9 mouse cellular contexts compared by ENCODE assay signal in genomic region chr17:31664760-31665159, GRCm38 (mm10). TPM values are rescaled to one million over a fixed set of nuclear protein-coding genes. Genes with fewer than 3 reads are reported as not detected.
DNase-seq lines count a peak whose midpoint lies in the region; ATAC-seq and TF ChIP-seq lines count a peak whose summit lies in the region.
"Had no signal": no experiment of that assay in that cellular context is flagged by ENCODE, and none has a peak within 500 bp of the region (broad histone marks: within the 10 kb centered on the region; RNA-seq: fewer than 3 reads in every experiment).

No protein-coding gene starts in this region.

- no peak overlapping the region for H3K4me3 ChIP-seq in E14TG2a.4 (replicated peaks; ENCODE audit: low read length)
- no peak overlapping the region for H3K4me3 ChIP-seq in forebrain, embryonic 11.5 days (ENCODE audit: low read depth, low read length)
- H3K4me3 ChIP-seq in heart, postnatal 0 days (ENCODE audit: low read depth, low read length): no peak overlapping the region
- no peak overlapping the region for H3K4me3 ChIP-seq in lung, embryonic 15.5 days

- H3K36me3 ChIP-seq in E14TG2a.4 (ENCODE audit: insufficient read depth, low read length): no peaks in the 10 kb centered on the region
- no peaks in the 10 kb centered on the region for H3K36me3 ChIP-seq in forebrain, embryonic 11.5 days (ENCODE audit: control insufficient read depth, insufficient read depth, low read length)
- H3K36me3 ChIP-seq in heart, postnatal 0 days (replicated peaks; ENCODE audit: control insufficient read depth, insufficient read depth, low read length): no peaks in the 10 kb centered on the region
- no peaks in the 10 kb centered on the region for H3K36me3 ChIP-seq in lung, embryonic 15.5 days

- no peak for ATAC-seq in forebrain, embryonic 11.5 days (replicated peaks; ENCODE audit: low FRiP score)
- ATAC-seq in heart, postnatal 0 days (ENCODE audit: insufficient read depth, low read depth): peak; percentile 84
- peak; percentile 69 for ATAC-seq in lung, embryonic 15.5 days (ENCODE audit: borderline replicate concordance, extremely low read depth, low FRiP score, low TSS enrichment)

- peak; percentile 68 for TF ChIP-seq CTCF in E14TG2a.4 (conservative IDR thresholded peaks at IDR 0.05; ENCODE audit: low read length)
- peak; percentile 90 for TF ChIP-seq CTCF in heart, postnatal 0 days (IDR thresholded peaks at IDR 0.05; ENCODE audit: low read depth)

- WGBS in forebrain, embryonic 11.5 days: 8% methylated on average over 4 of the region's 4 CpGs
- WGBS in heart, postnatal 0 days: 5% methylated on average over 4 of the region's 4 CpGs
- 4% methylated on average over 4 of the region's 4 CpGs for WGBS in lung, embryonic 15.5 days

- H3K4me2 ChIP-seq in forebrain, embryonic 11.5 days (ENCODE audit: low read depth, low read length, severe bottlenecking): no peak overlapping the region
- H3K4me2 ChIP-seq in heart, postnatal 0 days (ENCODE audit: low read depth, low read length): no peak overlapping the region
- H3K4me2 ChIP-seq in lung, embryonic 15.5 days: no peak overlapping the region

- peaks cover 8% of the 10 kb centered on the region; the same call in 1 of the 2 replicates for H3K27me3 ChIP-seq in E14TG2a.4 (ENCODE audit: insufficient read depth, low read length)
- H3K27me3 ChIP-seq in forebrain, embryonic 11.5 days (ENCODE audit: control insufficient read depth, insufficient read depth, low read length): no peaks in the 10 kb centered on the region
- H3K27me3 ChIP-seq in heart, postnatal 0 days (ENCODE audit: control insufficient read depth, insufficient read depth, low read length): no peaks in the 10 kb centered on the region
- H3K27me3 ChIP-seq in lung, embryonic 15.5 days: no peaks in the 10 kb centered on the region

- no peaks in the 10 kb centered on the region for H3K9me3 ChIP-seq in E14TG2a.4 (ENCODE audit: low read length)
- H3K9me3 ChIP-seq in forebrain, embryonic 11.5 days (ENCODE audit: control insufficient read depth, low read length): no peaks in the 10 kb centered on the region
- no peaks in the 10 kb centered on the region for H3K9me3 ChIP-seq in heart, postnatal 0 days (replicated peaks; ENCODE audit: control insufficient read depth, low read length)
- H3K9me3 ChIP-seq in lung, embryonic 15.5 days: no peaks in the 10 kb centered on the region

- H3K4me1 ChIP-seq in E14TG2a.4 (replicated peaks; ENCODE audit: low read depth, low read length): peaks cover 2% of the 10 kb centered on the region
- H3K4me1 ChIP-seq in forebrain, embryonic 11.5 days (replicated peaks; ENCODE audit: control insufficient read depth, insufficient read depth, low read length): no peaks in the 10 kb centered on the region
- H3K4me1 ChIP-seq in heart, postnatal 0 days (ENCODE audit: control insufficient read depth, insufficient read depth): no peaks in the 10 kb centered on the region
- H3K4me1 ChIP-seq in lung, embryonic 15.5 days: no peaks in the 10 kb centered on the region

- no peak for TF ChIP-seq EP300 in heart, postnatal 0 days (IDR thresholded peaks at IDR 0.05; ENCODE audit: low read depth)

- peak; percentile 79 for DNase-seq in c-Kit-positive CD71-negative TER-119-negative erythroid progenitor cells, embryonic 14.5 days (ENCODE audit: low read depth)
- peak; percentile 86 for DNase-seq in forebrain, embryonic 11.5 days (ENCODE audit: low spot score)
- DNase-seq in heart, postnatal 0 days (ENCODE audit: low spot score): peak; percentile 66
- peak; percentile 50 to 82 for DNase-seq in layer of hippocampus, adult 18-20 months (ENCODE audit: low spot score in 2 of 2)
- peak; percentile 51 for DNase-seq in retina, adult 2 months (ENCODE audit: low read depth, low spot score)
- peak; percentile 90 for DNase-seq in thymus, postnatal 14 days

- no peak overlapping the region for H3K27ac ChIP-seq in forebrain, embryonic 11.5 days (ENCODE audit: low read depth, low read length)
- no peak overlapping the region for H3K27ac ChIP-seq in heart, postnatal 0 days (ENCODE audit: low read depth)
- H3K27ac ChIP-seq in lung, embryonic 15.5 days: no peak overlapping the region

- H3K9ac ChIP-seq in forebrain, embryonic 11.5 days (ENCODE audit: low read length): no peak overlapping the region
- H3K9ac ChIP-seq in heart, postnatal 0 days (replicated peaks; ENCODE audit: low read depth, low read length): no peak overlapping the region
- no peak overlapping the region for H3K9ac ChIP-seq in lung, embryonic 15.5 days

RNA-seq across cellular contexts. Expression of gene U2af1, which starts 6.1 kb away (rescaled TPM):
- 212 and 213 TPM in 2 replicates for polyA plus RNA-seq in forebrain, embryonic 11.5 days (2014; fragmentation: Nextera tagmentation; extraction: Ambion mirVana)
- total RNA-seq in heart, postnatal 0 days (2014; rRNA removed; ENCODE audit: low replicate concordance): 36.2 and 41.7 TPM in 2 replicates
- 143 and 158 TPM in 2 replicates for polyA plus RNA-seq in heart, postnatal 0 days (2015; fragmentation: Nextera tagmentation; extraction: Ambion mirVana)
- total RNA-seq in layer of hippocampus, adult 18-20 months (2021): 100 to 1,000 TPM; 123 to 125 TPM
- polyA plus RNA-seq in lung, embryonic 15.5 days (2015; fragmentation: Nextera tagmentation; extraction: Ambion mirVana): 332 and 360 TPM in 2 replicates

RNA-seq across cellular contexts. Expression of gene Cryaa, which starts 12.8 kb away (rescaled TPM):
- not detected in 2 replicates for polyA plus RNA-seq in forebrain, embryonic 11.5 days (2014; fragmentation: Nextera tagmentation; extraction: Ambion mirVana)
- not detected in 2 replicates for total RNA-seq in heart, postnatal 0 days (2014; rRNA removed; ENCODE audit: low replicate concordance)
- polyA plus RNA-seq in heart, postnatal 0 days (2015; fragmentation: Nextera tagmentation; extraction: Ambion mirVana): 0.15 TPM in 1 of 2 replicates, not detected in the other
- not detected for total RNA-seq in layer of hippocampus, adult 18-20 months (2021)
- polyA plus RNA-seq in lung, embryonic 15.5 days (2015; fragmentation: Nextera tagmentation; extraction: Ambion mirVana): not detected in 2 replicates
- polyA plus RNA-seq: heart, embryonic 14.5 days had no signal

RNA-seq across cellular contexts. Expression of gene Cbs, which starts 27.7 kb away (rescaled TPM):
- polyA plus RNA-seq in forebrain, embryonic 11.5 days (2014; fragmentation: Nextera tagmentation; extraction: Ambion mirVana): 1.4 and 1.9 TPM in 2 replicates
- total RNA-seq in heart, postnatal 0 days (2014; rRNA removed; ENCODE audit: low replicate concordance): 2.1 TPM in 1 of 2 replicates, not detected in the other
- polyA plus RNA-seq in heart, postnatal 0 days (2015; fragmentation: Nextera tagmentation; extraction: Ambion mirVana): 0.27 and 0.36 TPM in 2 replicates
- total RNA-seq in layer of hippocampus, adult 18-20 months (2021): 10 to 100 TPM; 58.5 to 61.6 TPM
- 3.2 and 3.6 TPM in 2 replicates for polyA plus RNA-seq in lung, embryonic 15.5 days (2015; fragmentation: Nextera tagmentation; extraction: Ambion mirVana)
